In genomic region chr19:22940487-22940886, GRCm38 (mm10) we compare ENCODE assay signal across 9 mouse cellular contexts.
DNase-seq lines count a peak whose midpoint lies in the region; ATAC-seq and TF ChIP-seq lines count a peak whose summit lies in the region.
"Had no signal": no experiment of that assay in that cellular context is flagged by ENCODE, and none has a peak within 500 bp of the region (broad histone marks: within the 10 kb centered on the region; RNA-seq: fewer than 3 reads in every experiment).

No protein-coding gene starts in this region.

- H3K9ac ChIP-seq in forebrain, embryonic 16.5 days (replicated peaks; ENCODE audit: low read depth, low read length): no peak overlapping the region
- no peak overlapping the region for H3K9ac ChIP-seq in midbrain, embryonic 12.5 days (replicated peaks)
- H3K9ac ChIP-seq in stomach, postnatal 0 days (ENCODE audit: low read length): no peak overlapping the region

- no peaks in the 10 kb centered on the region for H3K36me3 ChIP-seq in forebrain, embryonic 16.5 days (ENCODE audit: control insufficient read depth, insufficient read depth)
- no peaks in the 10 kb centered on the region for H3K36me3 ChIP-seq in midbrain, embryonic 12.5 days
- H3K36me3 ChIP-seq in stomach, postnatal 0 days (ENCODE audit: control insufficient read depth, insufficient read depth, low read length): no peaks in the 10 kb centered on the region

- peaks cover 21% of the 10 kb centered on the region for H3K4me1 ChIP-seq in forebrain, embryonic 16.5 days (replicated peaks; ENCODE audit: control insufficient read depth, insufficient read depth, low read length)
- H3K4me1 ChIP-seq in midbrain, embryonic 12.5 days: peaks cover 18% of the 10 kb centered on the region; the same call in 1 of the 2 replicates
- H3K4me1 ChIP-seq in stomach, postnatal 0 days (replicated peaks; ENCODE audit: control insufficient read depth, insufficient read depth): 0 out of 2 replicates have a peak, but pooled peaks cover 5% of the 10 kb centered on the region

- 0 out of 2 replicates have a peak overlapping the region, but pooled peaks have one; percentile 1 for H3K27ac ChIP-seq in forebrain, embryonic 16.5 days (ENCODE audit: low read length)
- no peak overlapping the region for H3K27ac ChIP-seq in midbrain, embryonic 12.5 days (replicated peaks)
- peak overlapping the region; percentile 19 for H3K27ac ChIP-seq in stomach, postnatal 0 days (replicated peaks)

- H3K9me3 ChIP-seq in forebrain, embryonic 16.5 days (ENCODE audit: control insufficient read depth, low read length): no peaks in the 10 kb centered on the region
- H3K9me3 ChIP-seq in midbrain, embryonic 12.5 days: no peaks in the 10 kb centered on the region
- no peaks in the 10 kb centered on the region for H3K9me3 ChIP-seq in stomach, postnatal 0 days (ENCODE audit: control insufficient read depth, low read length)

- ATAC-seq in cerebellum, adult (ENCODE audit: insufficient number of reproducible peaks, low FRiP score, low TSS enrichment): peak; percentile 99
- ATAC-seq in forebrain, embryonic 16.5 days: peak; percentile 93
- peak; percentile 75 to 96 for ATAC-seq in hematopoietic stem cell, adult 5-6 weeks (replicated peaks in 1 of 2; ENCODE audit: insufficient read depth in 1 of 2, low FRiP score in 2 of 2, low TSS enrichment in 1 of 2, low read depth in 1 of 2, poor library complexity in 2 of 2, severe bottlenecking in 2 of 2)
- ATAC-seq in midbrain, embryonic 12.5 days (ENCODE audit: low FRiP score, low read depth): 0 out of 2 replicates have a peak, but pooled peaks have one; percentile 58
- ATAC-seq in stomach, postnatal 0 days (ENCODE audit: low FRiP score, low TSS enrichment): peak; percentile 81

- no peaks in the 10 kb centered on the region for H3K27me3 ChIP-seq in forebrain, embryonic 16.5 days (replicated peaks; ENCODE audit: control insufficient read depth, insufficient read depth, low read length)
- no peaks in the 10 kb centered on the region for H3K27me3 ChIP-seq in midbrain, embryonic 12.5 days
- no peaks in the 10 kb centered on the region for H3K27me3 ChIP-seq in stomach, postnatal 0 days (ENCODE audit: control insufficient read depth, insufficient read depth, low read length)

- TF ChIP-seq CTCF in stomach, postnatal 0 days (IDR thresholded peaks at IDR 0.05; ENCODE audit: low read depth): peak; percentile 89

- peak; percentile 83 for DNase-seq in NIH3T3 (ENCODE audit: low read depth)
- DNase-seq in layer of hippocampus, adult 9-11 months: peak; percentile 91
- peak; percentile 65 for DNase-seq in stomach, postnatal 0 days (ENCODE audit: low spot score)
- DNase-seq in T-cell, adult 2 months (ENCODE audit: low spot score): no peak

- no peak overlapping the region for H3K4me2 ChIP-seq in forebrain, embryonic 16.5 days (ENCODE audit: low read length)
- H3K4me2 ChIP-seq in midbrain, embryonic 12.5 days (replicated peaks): no peak overlapping the region
- H3K4me2 ChIP-seq in stomach, postnatal 0 days (replicated peaks; ENCODE audit: low read depth): no peak overlapping the region

- no peak for TF ChIP-seq EP300 in stomach, postnatal 0 days (optimal IDR thresholded peaks at IDR 0.05)

- no peak overlapping the region for H3K4me3 ChIP-seq in forebrain, embryonic 16.5 days (replicated peaks; ENCODE audit: low read length)
- no peak overlapping the region for H3K4me3 ChIP-seq in midbrain, embryonic 12.5 days
- H3K4me3 ChIP-seq in stomach, postnatal 0 days (ENCODE audit: low read depth, low read length): no peak overlapping the region
- H3K4me3 ChIP-seq: erythroblast, embryonic 14.5 days had no signal

- 33% methylated on average over 5 of the region's 5 CpGs for WGBS in forebrain, embryonic 16.5 days
- 54% methylated on average over 5 of the region's 5 CpGs for WGBS in midbrain, embryonic 12.5 days
- WGBS in stomach, postnatal 0 days: 24% methylated on average over 5 of the region's 5 CpGs
